Mouse (Mus musculus) heart, adult 2 months (tissue): Measurements from ENCODE around the gene Dnajc8.

Source experiments
- CTCF ChIP-seq: fragments of 200-600 bp; IDR thresholded peaks from 2 replicates; pipeline ENCODE4 v1.8.1; 2022; ENCODE audit warnings: antibody characterized with exemption, mild to moderate bottlenecking, moderate library complexity
- EP300 ChIP-seq: fragments of 200-500 bp; IDR thresholded peaks from 2 replicates; pipeline ENCODE4 v1.6.1; 2011; ENCODE audit warnings: low read depth, low read length, control low read depth; ENCODE audit not compliant: insufficient read depth
- POLR2A ChIP-seq: fragments of 200-500 bp; IDR thresholded peaks from 2 replicates; pipeline ENCODE4 v1.6.1; 2011; ENCODE audit warnings: mild to moderate bottlenecking, low read depth, low read length, control low read depth; ENCODE audit not compliant: insufficient read depth

DNA sequence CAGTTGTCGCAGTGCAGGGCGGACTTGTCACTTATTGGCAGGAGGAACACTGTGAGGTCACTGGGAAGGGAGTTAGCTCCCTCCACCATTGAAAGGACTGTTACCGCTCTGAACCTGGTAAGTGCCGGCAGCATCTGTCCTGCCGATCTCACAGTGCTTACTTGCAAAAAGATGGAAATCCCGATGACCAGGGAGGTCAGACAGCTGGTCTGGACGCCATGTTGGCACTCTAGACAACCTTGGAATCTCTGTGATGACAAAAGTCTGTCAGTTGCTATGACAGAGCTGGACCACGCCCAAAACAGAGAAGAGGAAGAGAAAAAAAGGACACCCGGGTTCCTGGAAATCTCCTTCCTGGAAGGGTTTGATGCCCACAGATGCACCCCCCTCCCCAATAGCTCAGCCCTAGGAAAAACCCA is 32.0 kb downstream of the Dnajc8 start:
- TF ChIP-seq EP300 (no peak), CTCF (no peak), POLR2A (no peak)
